Mouse (Mus musculus) ovary, postnatal 10 days (tissue): ENCODE data around the gene Hgd.
"Not testable (repeated sequence)": the region's sequence is repeated elsewhere in the genome, so short reads cannot be mapped to it uniquely, and the experiment has no call there.

ENCODE experiments used
- DNase-seq: peaks from one replicate; pipeline ENCODE4 v3.0.0; 2022; ENCODE audit warnings: low spot score

Gene Hgd

DNA sequence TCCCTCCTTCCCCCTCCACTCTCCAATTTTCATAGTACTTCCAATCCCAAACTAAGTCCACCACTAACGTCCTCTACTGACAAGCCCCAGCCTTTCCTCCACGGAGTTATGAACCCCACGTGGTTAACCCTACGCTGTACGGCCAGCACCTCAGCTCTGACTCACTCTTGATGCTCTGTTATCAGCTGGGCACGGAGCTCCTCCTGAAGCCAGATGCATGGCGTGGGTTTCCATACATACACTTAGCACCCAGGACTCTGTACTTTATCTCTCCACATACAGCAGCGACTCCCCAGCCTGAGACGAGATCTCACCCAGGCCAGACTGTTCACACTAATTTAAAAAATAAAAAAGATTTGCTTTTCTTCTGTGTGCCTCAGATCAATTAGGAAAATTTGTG, 54.6 kb downstream of the Hgd start:
- DNase-seq: no peak

- DNase-seq: no peak
Measured at GRCm38 (mm10) chr16:37635095-37635494, 55.1 kb downstream of the Hgd start.

- no peak for DNase-seq
Measured at GRCm38 (mm10) chr16:37636107-37636506, 56.2 kb downstream of the Hgd start.

DNA sequence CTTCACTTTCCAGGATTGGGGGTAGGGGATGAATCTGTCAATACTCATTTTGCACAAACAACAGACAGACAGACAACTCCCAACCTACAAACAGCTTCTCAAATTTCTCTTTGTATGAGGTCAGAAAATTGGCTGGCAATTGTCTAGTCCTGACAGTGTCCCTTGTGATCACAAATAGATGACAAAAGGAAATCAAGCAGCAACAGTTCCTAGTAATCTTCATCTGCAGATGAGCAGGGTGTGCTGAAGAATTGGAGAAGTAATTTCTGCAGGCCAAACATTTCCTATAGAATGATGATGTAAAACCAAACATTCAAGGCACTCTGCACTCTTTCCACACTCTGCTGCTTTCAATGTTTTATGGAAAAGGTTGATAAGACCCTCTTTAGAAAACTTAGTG, 57.8 kb downstream of the Hgd start:
- DNase-seq: no peak

DNA sequence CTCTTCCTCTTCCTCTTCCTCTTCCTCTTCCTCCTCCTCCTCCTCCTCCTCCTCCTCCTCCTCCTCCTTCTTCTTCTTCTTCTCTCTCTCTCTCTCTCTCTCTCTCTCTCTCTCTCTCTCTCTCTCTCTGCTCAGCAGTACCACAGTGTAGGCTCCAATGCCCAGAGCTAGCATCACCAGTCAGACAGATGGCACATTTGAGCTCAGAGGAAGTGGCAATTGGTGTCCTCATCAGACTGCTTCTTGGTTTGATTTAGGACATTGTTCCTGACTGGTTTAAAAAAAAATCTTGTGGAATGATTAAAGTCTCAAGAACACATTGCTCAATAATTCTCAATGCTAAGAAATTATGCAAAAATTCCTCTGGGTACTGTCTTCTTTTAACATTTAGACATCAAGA, 60.6 kb downstream of the Hgd start:
- DNase-seq: not testable (repeated sequence)

DNA sequence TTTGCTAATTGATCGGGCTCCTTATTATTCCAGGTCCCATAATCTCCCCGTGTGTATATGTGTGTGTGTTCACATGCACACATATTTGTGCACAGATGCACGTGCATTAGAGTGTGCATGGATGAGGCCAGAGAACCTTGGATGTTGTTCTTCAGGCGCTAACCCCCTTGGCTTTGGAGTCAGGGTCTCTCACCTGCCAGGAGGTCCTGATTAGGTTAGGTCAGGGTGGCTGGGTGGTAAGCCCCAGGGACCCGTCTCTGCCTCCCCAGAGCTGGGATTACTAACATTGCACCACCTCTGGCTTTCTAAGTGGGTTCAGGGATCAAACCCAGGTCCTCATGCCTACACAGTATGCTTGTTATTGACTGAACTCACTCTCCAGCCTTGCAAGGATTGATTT, 64.5 kb downstream of the Hgd start:
- DNase-seq: no peak

DNA sequence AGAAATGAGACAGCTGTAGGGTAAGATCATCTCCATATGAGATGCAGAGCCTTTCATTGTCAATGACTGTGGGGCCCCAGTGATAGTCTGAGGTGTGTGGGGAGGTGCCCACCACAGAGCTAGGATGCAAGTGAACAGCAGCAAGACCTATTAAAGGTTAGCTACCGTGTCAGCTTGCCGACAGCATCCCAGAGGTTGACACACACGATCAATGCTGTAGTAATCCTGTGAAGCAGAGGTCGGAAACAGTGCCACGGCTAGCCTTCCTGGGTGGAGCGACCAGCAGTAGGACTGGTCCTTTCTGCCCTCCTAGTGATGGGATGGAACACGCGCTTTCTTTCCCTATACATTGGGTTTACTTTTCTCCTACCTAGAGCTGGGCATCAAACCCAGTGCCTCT, 65.3 kb downstream of the Hgd start:
- DNase-seq: no peak

- no peak for DNase-seq
Measured at GRCm38 (mm10) chr16:37645799-37646198, 65.8 kb downstream of the Hgd start.

DNA sequence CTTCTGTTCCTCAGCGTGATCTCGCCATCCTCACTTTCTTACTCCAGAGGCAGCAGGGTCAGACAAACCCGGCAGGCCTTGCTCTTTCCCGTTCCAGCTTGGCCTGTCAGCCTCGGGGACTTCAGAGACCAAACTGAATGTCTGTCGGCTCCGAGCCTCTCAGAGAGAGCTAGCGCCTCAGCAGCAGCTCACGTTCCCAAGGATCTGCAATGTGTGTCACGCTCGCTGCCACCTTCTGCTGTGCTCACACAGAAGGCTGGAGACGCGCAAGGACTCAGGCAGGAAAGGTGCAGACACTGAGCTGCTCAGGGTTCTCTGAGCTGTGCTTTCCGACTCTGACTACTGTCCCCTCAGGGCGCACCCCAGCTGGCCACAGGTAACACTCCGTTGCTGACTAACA, 67.1 kb downstream of the Hgd start:
- no peak for DNase-seq

DNA sequence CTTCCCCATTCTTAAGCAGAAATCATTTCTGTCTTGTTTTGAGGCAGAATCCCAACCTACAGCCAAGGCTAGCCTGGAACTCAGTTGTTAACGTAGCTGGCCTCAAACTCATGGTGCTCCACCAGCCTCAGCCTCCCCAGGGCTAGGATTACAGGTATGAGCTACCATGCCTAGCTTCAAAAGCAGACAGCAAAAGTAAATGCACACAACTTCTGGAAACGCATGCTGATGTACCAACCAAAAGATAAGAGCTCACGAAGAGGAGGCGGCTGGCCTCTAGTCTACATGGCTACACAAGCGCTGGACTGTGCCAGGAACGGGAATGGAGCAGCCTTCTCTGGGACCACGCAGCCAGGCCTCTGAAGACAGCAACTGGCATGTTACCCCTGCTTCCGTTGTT, 68.0 kb downstream of the Hgd start:
- no peak for DNase-seq

- no peak for DNase-seq
Measured at GRCm38 (mm10) chr16:37649068-37649467, 69.1 kb downstream of the Hgd start.

GRCm38 (mm10) chr16:37651467-37651866, 71.5 kb downstream of the Hgd start:
- no peak for DNase-seq

- DNase-seq: no peak
Measured at GRCm38 (mm10) chr16:37652654-37653053, 72.7 kb downstream of the Hgd start.

DNA sequence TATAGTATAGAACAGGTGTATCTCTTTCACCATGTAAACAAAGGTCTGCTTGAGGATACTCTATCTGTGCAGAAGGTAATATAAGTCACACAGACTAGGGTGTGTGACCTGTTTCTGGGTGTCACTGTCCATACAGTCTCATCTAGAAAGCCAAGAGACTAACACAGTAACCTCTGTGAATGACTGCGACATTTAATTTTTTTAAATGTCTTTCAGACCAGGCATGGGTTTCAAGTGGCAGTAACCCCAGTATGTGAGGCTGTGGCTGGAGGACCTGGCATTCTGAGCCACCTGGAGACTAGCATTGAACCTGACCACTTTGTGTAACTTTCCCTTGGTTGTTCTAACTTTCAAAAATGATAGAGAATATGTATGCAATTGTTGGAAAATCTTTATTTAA, 73.1 kb downstream of the Hgd start:
- DNase-seq: no peak

DNA sequence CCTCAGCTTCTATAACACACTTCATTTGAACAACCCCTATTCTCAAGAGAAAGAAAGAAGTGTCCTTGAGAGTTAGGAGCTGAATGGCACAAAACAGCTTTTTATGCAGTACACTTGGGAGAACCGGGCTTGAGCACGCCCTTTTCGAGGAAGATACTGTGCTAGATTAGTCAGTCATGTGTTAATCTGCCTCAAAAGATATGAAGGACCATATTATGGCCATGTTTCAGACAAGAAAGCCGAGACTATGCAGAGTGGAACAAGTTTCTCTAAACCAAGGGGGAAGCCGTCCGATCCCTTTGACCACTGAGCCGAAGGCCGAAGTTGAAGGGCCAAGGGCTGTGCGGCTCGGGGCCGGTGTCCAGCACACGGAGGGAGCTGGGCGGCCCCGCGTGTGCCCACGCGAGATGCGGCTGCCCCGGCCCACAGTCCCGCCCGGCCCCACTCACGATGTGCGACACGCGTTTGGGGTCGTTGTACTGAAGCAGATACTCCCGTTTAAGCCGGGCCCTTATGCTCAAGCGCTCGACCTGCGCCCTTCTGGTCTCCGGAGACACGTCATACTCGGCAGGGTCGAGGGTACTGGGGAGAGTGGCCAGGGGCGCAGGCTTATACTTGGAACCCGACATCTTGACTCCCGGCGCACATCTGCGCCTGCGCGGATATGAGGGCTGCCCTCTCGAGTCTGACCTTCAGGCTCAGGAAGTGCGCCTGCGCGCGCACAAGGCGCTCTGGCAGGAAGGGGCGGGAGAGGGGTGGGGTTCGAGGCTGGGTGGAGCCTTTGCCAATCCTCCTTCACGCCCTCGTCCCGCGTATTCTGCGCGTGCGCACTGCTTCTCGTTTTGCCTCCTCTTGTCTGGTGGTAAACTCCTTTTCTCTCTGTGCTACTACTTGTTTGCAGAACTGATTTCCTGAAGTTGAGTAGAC, 74.0 kb downstream of the Hgd start, which contains the start of gene Ndufb4:
Gene Ndufb4, minus strand, starts transcription at position 723 of the 927 bp plus-strand sequence.
- peak; percentile 86 for DNase-seq

DNA sequence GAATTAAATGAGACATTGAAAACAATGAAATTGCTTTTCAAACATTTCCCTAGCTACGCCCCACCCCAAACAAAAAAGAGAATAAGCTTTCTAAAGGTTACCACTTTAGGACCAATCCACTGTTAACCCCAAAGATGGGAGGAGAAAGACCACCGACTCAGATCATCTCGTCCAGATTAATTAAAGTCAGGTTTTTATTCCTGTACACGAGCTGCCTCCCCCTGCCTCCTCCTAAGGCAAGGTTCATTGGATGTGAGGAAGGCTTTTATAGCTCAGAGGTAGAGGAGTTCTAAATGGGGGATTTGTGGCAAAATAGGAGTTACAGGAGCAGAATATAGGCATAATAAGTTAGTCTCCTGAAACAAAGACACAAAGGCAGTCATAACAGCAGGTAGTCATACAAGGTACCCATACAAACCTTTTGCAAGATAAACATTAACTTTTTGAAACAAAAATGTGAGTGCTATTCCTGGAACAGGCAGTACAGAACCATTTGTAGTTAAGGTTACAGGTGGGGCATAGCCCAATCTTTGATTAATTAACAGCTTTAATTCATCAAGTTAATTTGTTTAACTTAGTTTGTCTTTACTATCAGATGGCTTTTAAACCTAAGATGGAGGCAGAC, 75.0 kb downstream of the Hgd start:
- DNase-seq: no peak

DNA sequence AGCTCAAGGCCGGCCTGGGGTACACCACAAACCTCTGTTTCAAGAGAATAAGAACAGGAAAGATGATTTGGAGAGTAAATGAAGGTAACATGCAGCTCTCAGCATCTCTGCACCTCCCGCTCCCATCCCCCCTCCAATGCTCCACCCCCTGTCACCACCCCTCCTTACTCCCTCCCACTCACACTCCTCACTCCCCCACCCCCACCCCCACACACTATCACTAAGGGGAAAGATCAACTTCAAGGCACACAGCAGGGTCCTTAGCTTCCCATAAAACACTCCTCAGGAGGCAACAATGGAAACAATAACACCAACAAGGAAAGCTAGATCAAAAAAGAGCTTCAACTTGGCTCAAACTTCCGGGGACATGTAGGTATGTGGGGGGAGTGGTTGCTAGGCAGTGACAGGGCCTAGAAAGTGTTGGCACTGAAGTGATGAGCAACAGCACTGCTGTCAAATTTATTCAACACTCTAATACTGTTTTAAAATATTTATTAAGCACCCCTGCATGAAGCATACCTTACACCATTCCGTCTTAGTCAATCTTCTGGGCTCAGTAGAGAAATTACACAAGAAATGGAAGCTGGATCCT, 75.9 kb downstream of the Hgd start:
- no peak for DNase-seq

- no peak for DNase-seq
Measured at GRCm38 (mm10) chr16:37656796-37657195, 76.8 kb downstream of the Hgd start.

- no peak for DNase-seq
Measured at GRCm38 (mm10) chr16:37663643-37664459, 83.9 kb downstream of the Hgd start.

GRCm38 (mm10) chr16:37665394-37665935, 85.5 kb downstream of the Hgd start:
- DNase-seq: no peak

GRCm38 (mm10) chr16:37670666-37671283, 90.8 kb downstream of the Hgd start:
- DNase-seq: no peak
